Comparison of ENCODE assay signal across 8 mouse cellular contexts in the genomic region with DNA sequence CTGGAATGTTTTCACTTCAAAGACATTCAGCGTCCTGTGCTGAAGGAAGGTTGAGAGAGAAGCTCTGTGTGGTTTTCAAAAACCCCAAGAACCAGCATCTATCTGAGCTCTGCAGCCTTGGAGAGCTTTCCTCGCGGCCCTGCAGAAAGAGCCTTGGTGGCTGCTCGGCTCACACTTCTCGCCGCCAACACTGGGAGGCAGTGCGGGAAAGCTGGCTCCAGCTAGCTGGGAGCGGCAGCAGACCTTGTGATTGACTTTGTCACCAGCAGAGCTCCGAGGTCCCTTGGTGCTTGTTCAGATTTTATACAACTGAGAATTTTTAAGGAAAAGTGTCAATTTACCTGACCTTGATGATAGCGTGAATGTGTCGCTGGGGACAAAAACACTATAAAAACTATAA.
A peak's percentile ranks its signal among the peaks of the same experiment; 100 is the strongest.
DNase-seq lines count a peak whose midpoint lies in the region; ATAC-seq lines count a peak whose summit lies in the region.

No protein-coding gene starts in this region.

- peak; percentile 34 for DNase-seq in liver
- DNase-seq in cerebellum, postnatal 4 days (ENCODE audit: low spot score in 2 of 2), result peak; percentile 53 to 67
- DNase-seq in gastrocnemius, postnatal 10 days, result peak; percentile 50
- DNase-seq in kidney, postnatal 36 days, result peak; percentile 33 to 75
- DNase-seq in retina, postnatal 7 days (ENCODE audit: low read depth, low spot score), result peak; percentile 28
- no peak for DNase-seq in spleen, adult 12 weeks (ENCODE audit: low spot score)

- no peak overlapping the region for H3K9ac ChIP-seq in liver, embryonic 12.5 days
- no peak overlapping the region for H3K9ac ChIP-seq in lung, embryonic 15.5 days

- H3K4me2 ChIP-seq in liver, embryonic 12.5 days, result no peak overlapping the region
- H3K4me2 ChIP-seq in lung, embryonic 15.5 days, result peak overlapping the region; percentile 22; the same call in 1 of the 2 replicates

- H3K27me3 ChIP-seq in liver, embryonic 12.5 days (replicated peaks), result no peaks in the 10 kb centered on the region; the same call in 1 of the 2 replicates
- H3K27me3 ChIP-seq in lung, embryonic 15.5 days, result peaks cover 52% of the 10 kb centered on the region

- 12% methylated on average over 11 of the region's 11 CpGs for WGBS in liver, embryonic 12.5 days (ENCODE audit: insufficient replicate concordance)
- 4% methylated on average over 11 of the region's 11 CpGs for WGBS in lung, embryonic 15.5 days

- H3K36me3 ChIP-seq in liver, embryonic 12.5 days, result no peaks in the 10 kb centered on the region
- H3K36me3 ChIP-seq in lung, embryonic 15.5 days, result no peaks in the 10 kb centered on the region

- H3K27ac ChIP-seq in liver, embryonic 12.5 days, result no peak overlapping the region
- no peak overlapping the region for H3K27ac ChIP-seq in lung, embryonic 15.5 days

- no peak overlapping the region for H3K4me3 ChIP-seq in liver, embryonic 12.5 days
- no peak overlapping the region for H3K4me3 ChIP-seq in lung, embryonic 15.5 days

- H3K9me3 ChIP-seq in liver, embryonic 12.5 days (replicated peaks), result no peaks in the 10 kb centered on the region
- H3K9me3 ChIP-seq in lung, embryonic 15.5 days, result no peaks in the 10 kb centered on the region

- ATAC-seq in liver, embryonic 12.5 days, result no peak
- ATAC-seq in lung, embryonic 15.5 days (ENCODE audit: borderline replicate concordance, extremely low read depth, low FRiP score, low TSS enrichment), result peak; percentile 62; the same call in 1 of the 2 replicates

- no peaks in the 10 kb centered on the region for H3K4me1 ChIP-seq in liver, embryonic 12.5 days
- peaks cover 8% of the 10 kb centered on the region; the same call in 1 of the 2 replicates for H3K4me1 ChIP-seq in lung, embryonic 15.5 days
